Mouse (Mus musculus) kidney, postnatal 25 days (tissue): Measurements from ENCODE around the gene Adgre5.

ENCODE experiments used
- DNase-seq, 2 experiments: peaks; one replicate each; pipeline ENCODE4 v3.0.0; 2021; ENCODE audit warnings: mixed read lengths in 2 of 2

Adgre5 gene

DNA sequence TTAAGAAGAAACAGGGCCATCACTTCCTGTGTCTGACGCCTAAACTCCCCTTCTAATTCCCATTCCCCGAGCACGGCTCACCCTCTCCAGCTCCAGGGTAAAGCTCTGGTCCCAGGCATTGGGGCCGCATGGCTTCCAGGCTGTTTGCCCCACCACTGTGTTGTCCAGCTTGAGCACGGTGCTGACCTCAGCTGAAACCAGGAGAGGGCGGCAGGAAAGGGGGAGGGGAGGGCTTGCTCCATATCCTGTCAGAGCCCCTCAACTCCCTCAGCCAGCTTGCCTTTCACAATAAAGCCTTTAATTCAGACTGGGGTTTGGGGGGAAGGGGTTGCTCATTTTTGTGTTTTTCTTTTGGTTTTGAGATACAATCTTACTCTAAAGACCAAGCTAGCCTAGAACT is 60.0 kb downstream of the Adgre5 start:
- DNase-seq, result no peak

DNA sequence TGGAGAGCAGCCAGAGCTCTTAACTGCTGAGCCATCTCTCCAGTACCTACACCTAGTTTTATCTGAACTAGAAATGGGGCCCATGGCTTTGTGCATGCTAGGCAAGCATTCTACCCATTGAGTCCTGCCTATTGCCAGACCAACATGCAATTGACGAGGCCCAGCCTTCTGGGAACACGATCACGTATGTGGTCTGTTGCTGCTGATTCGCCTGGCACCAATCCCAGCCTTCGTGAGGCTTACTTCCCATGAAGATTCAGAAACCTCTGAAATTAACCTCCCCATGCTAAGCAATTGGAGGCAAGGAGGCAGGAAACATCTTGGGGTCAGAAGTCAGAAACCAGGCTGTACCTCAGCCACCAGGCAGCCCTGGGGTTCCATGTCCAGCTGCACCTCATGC is 60.5 kb downstream of the Adgre5 start:
- DNase-seq, result no peak

DNA sequence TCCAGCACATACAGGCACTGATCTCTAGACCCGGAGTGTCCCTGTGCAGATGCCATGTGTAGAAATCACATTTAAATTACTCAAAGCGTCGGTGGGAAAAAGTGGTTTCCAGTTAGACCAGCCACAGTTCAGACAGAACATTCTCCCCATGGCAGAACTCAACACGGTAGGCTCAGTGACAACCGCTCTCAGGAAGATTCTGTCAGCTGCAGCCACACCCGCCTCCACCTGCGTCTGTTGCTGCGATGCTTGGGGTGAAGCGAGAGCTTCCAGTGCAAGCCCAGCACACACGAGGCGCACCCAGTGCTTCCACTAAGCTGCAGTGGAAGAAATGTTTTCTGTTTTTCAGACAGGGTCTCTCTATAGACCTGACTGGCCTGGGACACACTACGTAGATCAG is 61.3 kb downstream of the Adgre5 start:
- no peak for DNase-seq

DNA sequence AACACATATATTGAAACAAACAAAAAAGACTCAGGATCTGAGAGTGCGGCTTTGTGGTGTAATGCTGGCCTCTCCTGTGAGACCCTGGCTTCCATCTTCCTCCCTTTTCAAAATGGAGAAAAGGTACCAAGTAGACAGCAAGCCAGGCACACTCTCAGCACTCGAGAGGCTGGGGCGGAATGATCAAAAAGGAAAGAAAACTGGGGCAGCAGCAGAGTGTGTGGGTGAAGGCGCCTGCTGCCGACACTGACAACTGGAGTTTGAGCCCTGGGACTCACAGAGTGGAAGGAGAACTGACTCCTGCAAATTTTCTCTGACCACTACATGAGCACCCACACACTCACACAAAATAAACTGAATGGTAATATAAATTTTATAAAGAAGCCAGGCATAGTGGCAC is 66.6 kb downstream of the Adgre5 start:
- no peak for DNase-seq
